Mouse (Mus musculus) CH12.LX (cell line): ENCODE data around the gene Uba2. TPM values are rescaled to one million over a fixed set of nuclear protein-coding genes. Genes with fewer than 3 reads are reported as not detected.

Experiments used
- DNase-seq: peaks from one replicate; pipeline ENCODE4 v3.0.0-alpha.2; 2013; ENCODE audit errors: extremely low read depth
- H3K27ac ChIP-seq: 2 replicates; pipeline ENCODE4 v1.5.1; 2012; ENCODE audit warnings: low read depth, mild to moderate bottlenecking, control low read depth, moderate library complexity; ENCODE audit not compliant: insufficient read depth
- H3K27me3 ChIP-seq: replicated peaks from 2 replicates; pipeline ENCODE3; 2012; ENCODE audit warnings: inconsistent platforms
- H3K36me3 ChIP-seq, 2 experiments: replicated peaks in 1 of 2; 2 replicates each; pipeline versions ENCODE3 to v1.6.1; 2012; ENCODE audit warnings: inconsistent platforms in 1 of 2, low read length in 1 of 2, mild to moderate bottlenecking in 1 of 2, mixed read lengths in 1 of 2, moderate library complexity in 1 of 2; ENCODE audit not compliant: control insufficient read depth in 1 of 2, insufficient read depth in 1 of 2
- H3K4me1 ChIP-seq, 2 experiments: 2 replicates each; pipeline ENCODE4 v1.6.1; 2012; ENCODE audit warnings: inconsistent platforms in 1 of 2, moderate library complexity in 1 of 2; ENCODE audit not compliant: insufficient read depth in 2 of 2, control insufficient read depth in 1 of 2
- H3K4me2 ChIP-seq: 2 replicates; pipeline ENCODE4 v1.6.1; 2012; ENCODE audit warnings: low read depth, mild to moderate bottlenecking, control low read depth; ENCODE audit not compliant: poor library complexity, insufficient read depth, severe bottlenecking
- H3K4me3 ChIP-seq, 3 experiments: fragments of 150-350 bp in 1 of 3; sonication (generic) in 1 of 3; replicated peaks in 1 of 3; 2 replicates each; pipeline versions ENCODE3 to v1.5.1; 2011 to 2012; ENCODE audit warnings: low read depth in 2 of 3, low read length in 2 of 3, mild to moderate bottlenecking in 2 of 3, moderate library complexity in 2 of 3, control low read depth in 1 of 3, improper control_type of control experiment in 1 of 3, inconsistent platforms in 1 of 3, mixed read lengths in 1 of 3; ENCODE audit not compliant: poor library complexity in 1 of 3
- H3K79me2 ChIP-seq: replicated peaks from 2 replicates; pipeline ENCODE4 v1.6.1; 2012; ENCODE audit warnings: mild to moderate bottlenecking, moderate library complexity; ENCODE audit not compliant: control insufficient read depth, poor library complexity, insufficient read depth, severe bottlenecking; ENCODE audit errors: extremely low read depth
- H3K9ac ChIP-seq: 2 replicates; pipeline ENCODE4 v1.6.1; 2012; ENCODE audit warnings: low read depth, mild to moderate bottlenecking, control low read depth, moderate library complexity; ENCODE audit not compliant: insufficient read depth
- H3K9me3 ChIP-seq: replicated peaks from 2 replicates; pipeline ENCODE3; 2012; ENCODE audit warnings: low read length, inconsistent platforms, mixed read lengths
- BHLHE40 ChIP-seq: IDR thresholded peaks from 2 replicates; pipeline ENCODE4 v1.6.1; 2011; ENCODE audit warnings: mild to moderate bottlenecking, low read depth, low read length, improper control_type of control experiment
- CHD2 ChIP-seq: IDR thresholded peaks from 2 replicates; pipeline ENCODE4 v1.6.1; 2011; ENCODE audit warnings: low read length, improper control_type of control experiment
- CTCF ChIP-seq, 2 experiments: IDR thresholded peaks in 1 of 2; conservative IDR thresholded peaks in 1 of 2; 2 replicates each; pipeline ENCODE4 v1.5.1; 2011 to 2012; ENCODE audit warnings: low read depth in 2 of 2, low read length in 2 of 2, improper control_type of control experiment in 1 of 2, inconsistent platforms in 1 of 2, mild to moderate bottlenecking in 1 of 2, moderate library complexity in 1 of 2
- E2F4 ChIP-seq: IDR thresholded peaks from 2 replicates; pipeline ENCODE4 v1.6.1; 2011; ENCODE audit warnings: low read depth, low read length, improper control_type of control experiment; ENCODE audit not compliant: insufficient replicate concordance
- ELF1 ChIP-seq: IDR thresholded peaks from 2 replicates; pipeline ENCODE4 v1.6.1; 2014; ENCODE audit warnings: low read depth, mild to moderate bottlenecking, inconsistent platforms, low read length, improper control_type of control experiment
- EP300 ChIP-seq: IDR thresholded peaks from 2 replicates; pipeline ENCODE4 v1.6.1; 2011; ENCODE audit warnings: low read length, improper control_type of control experiment
- GABPA ChIP-seq: IDR thresholded peaks from 2 replicates; pipeline ENCODE4 v1.6.1; 2012; ENCODE audit warnings: low read depth, low read length, improper control_type of control experiment, inconsistent platforms; ENCODE audit not compliant: insufficient replicate concordance
- IRF4 ChIP-seq: IDR thresholded peaks from 2 replicates; pipeline ENCODE4 v1.6.1; 2014; ENCODE audit warnings: low read depth, mild to moderate bottlenecking, inconsistent platforms, low read length, improper control_type of control experiment
- JUND ChIP-seq: conservative IDR thresholded peaks from 2 replicates; pipeline ENCODE4 v1.6.1; 2011; ENCODE audit warnings: low read depth, low read length, improper control_type of control experiment
- MAFK ChIP-seq: IDR thresholded peaks from 2 replicates; pipeline ENCODE4 v1.6.1; 2011; ENCODE audit warnings: low read length, improper control_type of control experiment; ENCODE audit not compliant: insufficient replicate concordance
- MEF2A ChIP-seq: IDR thresholded peaks from 2 replicates; pipeline ENCODE4 v1.6.1; 2014; ENCODE audit warnings: low read depth, mild to moderate bottlenecking, inconsistent platforms, low read length, improper control_type of control experiment, borderline replicate concordance
- MXI1 ChIP-seq: IDR thresholded peaks from 2 replicates; pipeline ENCODE4 v1.6.1; 2011; ENCODE audit warnings: mild to moderate bottlenecking, low read depth, low read length, improper control_type of control experiment
- MYC ChIP-seq: IDR thresholded peaks from 2 replicates; pipeline ENCODE4 v1.6.1; 2011; ENCODE audit warnings: low read depth, mild to moderate bottlenecking, improper control_type of control experiment, low read length
- NRF1 ChIP-seq: IDR thresholded peaks from 2 replicates; pipeline ENCODE4 v1.6.1; 2014; ENCODE audit warnings: low read depth, mild to moderate bottlenecking, inconsistent platforms, low read length, improper control_type of control experiment, moderate library complexity
- POLR2AphosphoS2 ChIP-seq: IDR thresholded peaks from 2 replicates; pipeline ENCODE4 v1.6.1; 2011; ENCODE audit warnings: low read depth, low read length, improper control_type of control experiment
- RCOR1 ChIP-seq: conservative IDR thresholded peaks from 2 replicates; pipeline ENCODE4 v1.6.1; 2012; ENCODE audit warnings: low read depth, mild to moderate bottlenecking, inconsistent platforms, low read length, improper control_type of control experiment
- SIN3A ChIP-seq: IDR thresholded peaks from 2 replicates; pipeline ENCODE4 v1.6.1; 2012; ENCODE audit warnings: low read length, improper control_type of control experiment, inconsistent platforms
- UBTF ChIP-seq: IDR thresholded peaks from 2 replicates; pipeline ENCODE4 v1.6.1; 2012; ENCODE audit warnings: low read depth, mild to moderate bottlenecking, inconsistent platforms, low read length, improper control_type of control experiment, moderate library complexity
- USF1 ChIP-seq: IDR thresholded peaks from 2 replicates; pipeline ENCODE4 v1.6.1; 2014; ENCODE audit warnings: low read depth, mild to moderate bottlenecking, inconsistent platforms, low read length, improper control_type of control experiment
- dilution Hi-C: fragments of 300-500 bp; cut with MboI; formaldehyde crosslinking; loops from 2 replicates; pipeline ENCODE4 v1.14.3; 2020; ENCODE audit warnings: low sequenced_read_pairs; ENCODE audit not compliant: extremely low pct_unique_long_range_greater_than_20kb, extremely low pct_ligation_motif_present
- in situ Hi-C: fragments of 300-500 bp; cut with MboI; formaldehyde crosslinking; loops from 3 replicates; pipeline ENCODE4 v1.14.3; 2019; ENCODE audit warnings: low sequenced_read_pairs, low pct_ligation_motif_present, low pct_unique_long_range_greater_than_20kb, mixed read lengths
- polyA plus RNA-seq: library from polyadenylated mRNA; unstranded; fragments of >175 nt; gene quantifications from 2 replicates; pipeline ENCODE4 v1.2.1, GENCODE M21; 2012; ENCODE audit warnings: low read depth; ENCODE audit not compliant: insufficient read length
- total RNA-seq, 2 experiments: library from RNA; depleted of rRNA; stranded (reverse); fragments of 300-350 nt in 1 of 2; fragments of >200 nt in 1 of 2; gene quantifications; 2 replicates each; pipeline ENCODE4 v1.2.3; 2012 to 2014

Uba2 gene
- total and polyA plus RNA-seq, 3 experiments: 161 to 341 (median 180) TPM

GRCm38 (mm10) chr7:34168470-34169251 lies 738 bp downstream of the Uba2 start (continued):
- TF ChIP-seq MEF2A (0 out of 2 replicates have a peak, but pooled peaks have one; percentile 56), EP300 (no peak), ELF1 (peak; percentile 83), POLR2AphosphoS2 (peak; percentile 88), USF1 (no peak), JUND (no peak), CTCF (conservative IDR thresholded peaks at IDR 0.05 in 1 of 2, IDR thresholded peaks at IDR 0.05 in 1 of 2; ENCODE audit: low read depth in 2 of 2, low read length in 2 of 2) (no peak), IRF4 (peak; percentile 51; the same call in 1 of the 2 replicates)

DNA sequence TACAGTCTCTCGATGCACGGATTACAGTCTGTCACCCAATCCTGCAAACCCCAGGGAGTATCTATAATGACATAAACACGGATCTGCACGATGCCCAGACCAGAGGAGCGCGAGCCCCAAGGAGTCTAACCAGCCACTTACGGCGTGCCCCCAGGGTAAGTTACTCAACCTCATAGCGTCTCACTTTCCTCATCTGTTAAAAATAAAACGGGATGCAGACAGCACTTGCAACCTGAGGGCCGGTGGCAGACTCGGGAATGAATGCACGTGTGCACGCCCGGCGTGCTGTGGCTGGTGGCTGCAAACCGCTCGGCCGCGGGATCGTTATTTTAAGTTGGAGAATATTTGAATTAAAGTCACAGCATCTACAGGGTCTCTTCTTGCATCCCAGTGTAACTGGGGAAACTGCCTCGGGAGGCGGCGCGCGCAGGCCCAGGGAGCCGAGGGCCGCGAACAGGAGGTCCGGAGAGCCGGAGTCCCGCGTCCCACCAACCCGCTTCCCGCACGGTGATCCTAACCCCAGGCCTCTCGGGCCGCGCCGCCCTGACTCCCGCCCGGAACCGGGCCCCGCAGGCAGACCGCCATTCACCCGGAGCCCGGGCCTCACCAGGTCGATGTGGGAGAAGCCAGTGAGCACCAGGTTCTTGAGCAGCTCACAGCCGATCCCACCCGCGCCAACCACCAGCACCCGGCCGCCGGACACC lies 1.5 kb downstream of the Uba2 start:
- Histone ChIP-seq H3K9me3 (no peaks in the 10 kb centered on the region), H3K27ac (peak overlapping the region; percentile 62), H3K4me1 (peaks cover 2 to 18% of the 10 kb centered on the region in 2 experiments; a peak in 3 of 4 replicates), H3K9ac (peak overlapping the region; percentile 93), H3K4me3 (peak overlapping the region; percentile 90 to 95 (median 94)), H3K79me2 (peaks cover 40% of the 10 kb centered on the region), H3K27me3 (no peaks in the 10 kb centered on the region), H3K4me2 (peak overlapping the region; percentile 92), H3K36me3 (peaks cover 18 to 29% of the 10 kb centered on the region in 2 experiments)
- peak; percentile 29 for DNase-seq
- in situ Hi-C loops (loop anchor here (5.0 kb wide), 1 partner anchor 64 kb away; the partner anchor contains the start of gene Gpi1), dilution Hi-C loops (no loop called here)
- TF ChIP-seq MAFK (no peak), IRF4 (no peak), CHD2 (no peak), RCOR1 (no peak), E2F4 (no peak), BHLHE40 (peak; percentile 79), ELF1 (no peak), MXI1 (peak; percentile 85), MYC (peak; percentile 70; the same call in 1 of the 2 replicates), UBTF (peak; percentile 76; the same call in 1 of the 2 replicates), CTCF (conservative IDR thresholded peaks at IDR 0.05 in 1 of 2, IDR thresholded peaks at IDR 0.05 in 1 of 2; ENCODE audit: low read depth in 2 of 2, low read length in 2 of 2) (no peak), NRF1 (no peak), GABPA (no peak), SIN3A (peak; percentile 68; the same call in 1 of the 2 replicates)
